Mouse (Mus musculus) small intestine, adult 2 months (tissue): ENCODE measurements around the gene Clgn.

Source experiments
- CTCF ChIP-seq: fragments of 200-500 bp; IDR thresholded peaks from 2 replicates; pipeline ENCODE4 v1.5.1; 2012; ENCODE audit warnings: low read depth, mild to moderate bottlenecking, control low read depth, inconsistent platforms, low read length, moderate library complexity, mixed read lengths; ENCODE audit not compliant: insufficient replicate concordance, insufficient read length; ENCODE audit errors: extremely low read depth
- POLR2A ChIP-seq: fragments of 200-500 bp; IDR thresholded peaks from 2 replicates; pipeline ENCODE4 v1.6.1; 2012; ENCODE audit warnings: low read depth, mild to moderate bottlenecking, control low read depth, inconsistent platforms, low read length, moderate library complexity

- no peak for TF ChIP-seq CTCF
- TF ChIP-seq POLR2A, result no peak
Measured at GRCm38 (mm10) chr8:83457121-83457520, 67.5 kb downstream of the Clgn start.
